Mouse (Mus musculus) spleen, adult 10 weeks (tissue): Measurements from ENCODE around the gene Cntn1. TPM values are rescaled to one million over a fixed set of nuclear protein-coding genes. Genes with fewer than 3 reads are reported as not detected.

Experiments used
- polyA plus RNA-seq: library from polyadenylated mRNA; stranded (reverse); fragments of 350-450 nt; fragmentation: Illumina TruSeq; extraction: RNeasy Lipid Tissue Mini Kit (QIAGEN cat#74804); gene quantifications from one replicate; pipeline ENCODE4 v1.2.3, GENCODE M21; 2015; ENCODE audit warnings: low replicate concordance; ENCODE audit not compliant: insufficient read depth

Cntn1 gene
- polyA plus RNA-seq, result 0.55 TPM

DNA sequence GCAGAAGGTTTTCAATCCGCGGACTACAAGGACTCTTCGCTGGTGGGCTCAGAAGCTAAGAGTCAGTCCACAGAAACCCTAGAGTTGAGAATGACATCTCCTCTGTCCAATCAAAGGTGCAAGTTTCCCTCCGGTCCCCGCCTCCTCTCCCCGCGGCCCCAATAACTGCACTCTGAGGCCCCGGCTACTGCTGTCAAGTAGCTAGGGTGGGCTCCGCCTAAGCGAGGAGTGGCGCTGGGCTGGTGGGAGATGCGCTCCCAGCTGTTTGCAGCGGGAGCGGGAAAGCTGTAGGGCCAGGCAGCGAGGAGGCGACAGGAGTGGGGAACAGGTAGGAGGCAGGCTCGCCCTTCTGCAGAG lies at the start of gene Cntn1:
Gene Cntn1 (plus strand): TSS at position 170 of the 357 bp plus-strand sequence.

Other genes with a start within 250 kb of the Cntn1 start
- not detected for gene Smgc, start 212.9 kb upstream of the Cntn1 start, polyA plus RNA-seq